ENCODE assay signal across 12 mouse cellular contexts in genomic region chr15:59145679-59146078, GRCm38 (mm10).
A peak's percentile ranks its signal among the peaks of the same experiment; 100 is the strongest.
DNase-seq lines count a peak whose midpoint lies in the region; ATAC-seq and TF ChIP-seq lines count a peak whose summit lies in the region.
"Had no signal": no experiment of that assay in that cellular context is flagged by ENCODE, and none has a peak within 500 bp of the region (broad histone marks: within the 10 kb centered on the region; RNA-seq: fewer than 3 reads in every experiment).

No protein-coding gene starts in this region.

- no peak overlapping the region for H3K27ac ChIP-seq in heart, embryonic 12.5 days (ENCODE audit: poor library complexity, severe bottlenecking)
- H3K27ac ChIP-seq in cerebellum, adult 2 months (ENCODE audit: insufficient read depth, low read length) = no peak overlapping the region
- H3K27ac ChIP-seq: liver, embryonic 13.5 days had no signal

- 0 out of 2 replicates have a peak, but pooled peaks have one; percentile 42 for ATAC-seq in heart, embryonic 12.5 days (ENCODE audit: insufficient number of reproducible peaks, low FRiP score)
- peak; percentile 23 for ATAC-seq in CD4-positive, CD25-positive, alpha-beta regulatory T cell, adult 4 months
- ATAC-seq in granulocyte monocyte progenitor cell, adult 5-6 weeks (replicated peaks; ENCODE audit: poor library complexity, severe bottlenecking) = peak; percentile 90
- ATAC-seq in monocyte, adult 5-6 weeks (replicated peaks; ENCODE audit: insufficient number of reproducible peaks, low FRiP score, low TSS enrichment, poor library complexity, severe bottlenecking) = peak; percentile 75
- ATAC-seq: Patski had no signal

- H3K36me3 ChIP-seq in heart, embryonic 12.5 days = no peaks in the 10 kb centered on the region
- H3K36me3 ChIP-seq: liver, embryonic 13.5 days had no signal

- no peaks in the 10 kb centered on the region for H3K27me3 ChIP-seq in heart, embryonic 12.5 days (replicated peaks)
- no peaks in the 10 kb centered on the region for H3K27me3 ChIP-seq in cerebellum, adult 2 months (ENCODE audit: control insufficient read depth, insufficient read depth, low read length)
- H3K27me3 ChIP-seq: liver, embryonic 13.5 days; Patski had no signal

- no peak for DNase-seq in heart, postnatal 4 days
- DNase-seq in cerebellum, adult 2 months = no peak
- DNase-seq in layer of hippocampus, adult 9-11 months = no peak
- DNase-seq in cerebellum, postnatal 36 days = no peak
- DNase-seq: cerebellum, adult 9-11 months; kidney, adult 2 months; liver, embryonic 13.5 days had no signal

- H3K4me3 ChIP-seq in heart, embryonic 12.5 days = no peak overlapping the region
- no peak overlapping the region for H3K4me3 ChIP-seq in cerebellum, adult 2 months (replicated peaks; ENCODE audit: insufficient read depth, low read depth, low read length)
- H3K4me3 ChIP-seq: liver, embryonic 13.5 days had no signal

- 73% methylated on average over 5 of the region's 5 CpGs for WGBS in heart, embryonic 12.5 days
- 88% methylated on average over 5 of the region's 5 CpGs for WGBS in cerebellum, adult 2 months

- H3K4me1 ChIP-seq in heart, embryonic 12.5 days (replicated peaks) = peaks cover 11% of the 10 kb centered on the region
- H3K4me1 ChIP-seq in cerebellum, adult 2 months (ENCODE audit: control insufficient read depth, insufficient read depth, low read length) = no peaks in the 10 kb centered on the region

- H3K4me2 ChIP-seq in heart, embryonic 12.5 days = no peak overlapping the region
- H3K4me2 ChIP-seq: liver, embryonic 13.5 days had no signal

- TF ChIP-seq POLR2A in cerebellum, adult 2 months (IDR thresholded peaks at IDR 0.05; ENCODE audit: borderline replicate concordance, insufficient read depth, low read length) = no peak

- H3K9ac ChIP-seq in heart, embryonic 12.5 days = no peak overlapping the region
- H3K9ac ChIP-seq: liver, embryonic 13.5 days had no signal

- TF ChIP-seq CTCF in cerebellum, adult 2 months (IDR thresholded peaks at IDR 0.05; ENCODE audit: borderline replicate concordance, insufficient read depth, low read depth, low read length) = no peak

- H3K9me3 ChIP-seq in heart, embryonic 12.5 days (replicated peaks) = no peaks in the 10 kb centered on the region
- H3K9me3 ChIP-seq: liver, embryonic 13.5 days had no signal

Comparison
In these comparisons a context has a peak if more than half of its experiments do, and no peak if none do; other contexts are left out.
1. ATAC-seq: peak in every context shown above with its lines; median percentile 90 in granulocyte monocyte progenitor cell, adult 5-6 weeks; 75 in monocyte, adult 5-6 weeks; 42 in heart, embryonic 12.5 days; 23 in CD4-positive, CD25-positive, alpha-beta regulatory T cell, adult 4 months.